Mouse (Mus musculus) retina, adult 2 months (tissue): Measurements from ENCODE around the gene Sh3pxd2a.

ENCODE experiments used
- DNase-seq: peaks from one replicate; pipeline ENCODE4 v3.0.0-alpha.2; 2012; ENCODE audit warnings: low read depth, low spot score

Gene Sh3pxd2a

DNA sequence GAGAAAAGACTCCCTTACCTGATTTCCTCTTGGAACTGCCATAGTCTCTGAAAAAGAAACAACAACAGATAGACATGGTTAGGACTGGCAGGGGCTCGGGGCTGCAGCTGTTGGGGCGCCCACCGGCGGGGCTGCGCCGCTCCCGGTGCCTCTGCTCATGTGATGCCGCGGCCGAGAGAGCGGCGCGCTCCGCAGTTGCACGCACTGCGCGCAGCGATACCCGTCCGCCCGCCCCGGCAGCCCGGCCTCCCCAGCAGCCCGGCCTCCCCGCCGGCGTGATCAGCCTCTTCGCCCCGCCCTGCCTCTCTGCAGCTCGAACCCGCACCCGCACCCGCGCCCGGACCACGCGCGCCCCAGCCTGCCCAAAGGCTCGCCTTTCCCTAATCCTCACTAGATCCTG is 120.8 kb downstream of the Sh3pxd2a start:
- no peak for DNase-seq

DNA sequence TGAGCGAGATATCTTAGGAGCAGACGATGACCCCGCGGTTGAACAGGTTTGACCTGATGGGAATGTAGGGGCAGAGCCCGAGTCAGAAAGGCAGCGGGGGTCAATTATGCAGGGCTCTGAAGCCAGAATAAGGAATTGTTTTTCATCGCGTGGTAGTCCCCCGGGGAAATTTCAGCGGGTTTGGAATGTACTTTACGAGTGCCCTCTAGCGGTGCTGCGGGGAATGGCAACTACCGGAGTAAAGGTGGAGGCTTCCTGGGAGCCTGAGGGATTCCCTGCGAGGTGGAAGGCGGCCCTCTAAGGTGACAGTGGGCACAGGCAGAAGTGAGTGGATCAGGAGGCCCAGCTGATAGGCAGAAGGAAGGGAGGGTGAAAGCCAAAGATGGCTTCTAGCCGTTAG is 125.0 kb downstream of the Sh3pxd2a start:
- peak; percentile 54 for DNase-seq

DNA sequence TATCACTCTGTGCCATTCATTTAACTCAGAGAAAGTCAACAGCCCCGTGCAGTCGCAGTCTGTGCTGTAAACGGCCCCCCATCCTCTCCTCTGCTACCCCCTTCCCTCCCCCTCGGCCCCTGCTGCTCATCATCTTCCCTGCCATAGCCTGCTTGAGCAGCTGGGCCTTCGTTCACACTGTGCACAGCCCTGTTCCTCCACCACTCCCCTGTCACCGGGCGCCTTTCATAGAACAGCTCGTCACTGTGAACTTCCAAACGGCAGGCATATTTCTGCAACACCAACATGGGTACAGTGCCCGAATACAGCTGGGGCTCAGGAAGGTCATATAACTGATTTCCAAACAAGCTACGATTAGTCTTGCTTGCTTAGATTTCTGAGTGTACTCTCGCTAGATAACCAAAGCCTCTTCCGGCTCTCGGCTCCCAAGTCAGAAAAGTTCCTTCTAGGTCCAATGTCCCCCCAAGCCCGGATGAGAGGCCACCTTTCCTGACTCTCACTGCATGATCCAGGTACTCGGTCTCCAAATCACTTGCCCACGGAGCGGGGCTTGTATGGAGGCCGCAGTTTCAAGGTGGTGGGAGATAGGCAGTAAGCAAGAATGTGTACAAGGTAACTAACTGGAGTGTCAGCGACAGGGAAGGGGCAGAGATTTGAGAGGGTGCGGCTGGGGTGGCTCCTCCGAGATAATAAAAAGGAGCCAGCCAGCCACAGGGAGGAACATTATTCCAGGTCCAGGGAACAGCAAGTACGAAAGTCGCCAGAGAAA is 125.6 kb downstream of the Sh3pxd2a start:
- no peak for DNase-seq

DNA sequence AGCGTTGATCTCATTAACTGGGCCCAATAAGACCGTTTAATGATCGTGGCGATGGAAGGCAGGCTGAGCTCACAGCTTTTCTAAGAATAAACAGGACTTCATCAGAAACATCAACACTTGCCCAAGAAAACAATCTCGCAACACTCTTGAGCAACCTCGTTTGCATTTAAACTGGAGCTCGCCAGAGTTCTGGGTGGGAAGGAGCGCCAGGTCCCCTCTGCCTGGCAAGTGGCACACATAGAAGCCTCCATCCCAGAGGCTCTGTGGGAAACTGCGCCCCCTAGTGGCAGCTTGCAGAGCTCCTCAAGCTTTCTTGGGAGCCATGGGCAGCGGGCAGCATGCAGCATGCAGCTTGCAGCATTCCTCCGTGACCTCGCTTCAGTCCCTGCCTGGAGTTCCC is 126.5 kb downstream of the Sh3pxd2a start:
- DNase-seq, result peak; percentile 69

DNA sequence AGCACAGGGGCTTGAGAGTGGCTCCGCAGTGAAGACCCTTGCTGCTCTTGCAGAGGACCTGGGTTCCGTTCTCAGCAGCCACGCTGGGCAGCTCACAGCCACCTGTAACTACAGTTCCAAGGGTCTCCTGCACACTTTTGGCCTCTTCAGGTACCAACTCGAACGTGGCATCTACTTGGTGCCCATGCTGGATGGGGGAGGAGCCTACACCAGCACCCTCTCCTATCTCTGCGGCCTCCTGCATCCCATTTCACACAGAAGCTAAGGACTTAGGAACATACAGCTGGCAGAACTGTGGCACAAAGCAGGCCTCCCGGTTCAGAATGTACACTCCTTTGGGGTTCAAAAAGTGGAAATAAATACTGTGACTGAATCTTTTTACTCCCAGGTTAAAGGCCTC is 127.0 kb downstream of the Sh3pxd2a start:
- no peak for DNase-seq

DNA sequence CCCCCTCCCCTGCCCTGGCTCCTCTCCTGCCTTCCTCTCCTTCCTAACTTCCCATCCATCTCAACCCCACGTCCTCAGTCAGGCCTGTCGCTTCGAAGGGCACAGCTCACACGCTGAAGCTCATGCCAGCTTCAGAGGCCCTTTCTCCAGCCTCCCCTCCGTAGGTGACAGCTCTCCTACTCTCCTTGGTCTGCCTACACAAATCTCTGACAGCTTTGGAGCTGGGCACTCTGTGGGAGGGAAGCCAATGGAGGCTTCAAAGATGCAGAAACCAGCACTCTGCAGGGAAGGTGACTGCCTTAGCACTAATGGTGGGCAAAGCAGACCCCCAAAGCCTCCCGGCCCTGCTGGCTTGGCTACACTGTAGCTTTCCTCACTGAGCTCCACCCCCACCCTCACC is 128.9 kb downstream of the Sh3pxd2a start:
- no peak for DNase-seq

DNA sequence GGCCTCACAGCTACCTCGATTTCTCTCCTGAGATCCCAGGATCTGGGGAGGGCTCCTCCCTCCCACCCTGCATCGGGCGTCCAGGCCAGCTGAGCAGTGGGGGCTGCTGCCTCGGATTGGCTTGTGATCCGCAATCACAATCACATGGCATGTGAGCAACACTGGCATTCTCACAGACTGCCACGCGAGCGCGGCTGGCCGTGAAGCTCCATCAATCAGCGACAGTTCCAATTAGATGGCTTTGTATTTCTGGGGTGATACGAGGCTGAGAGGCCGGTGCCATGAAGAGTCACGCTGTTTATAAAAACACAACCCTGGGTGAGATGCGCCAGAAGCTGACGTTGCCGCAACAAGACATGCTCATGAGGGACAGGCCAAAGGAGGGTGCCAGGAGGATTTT is 129.5 kb downstream of the Sh3pxd2a start:
- DNase-seq, result no peak

DNA sequence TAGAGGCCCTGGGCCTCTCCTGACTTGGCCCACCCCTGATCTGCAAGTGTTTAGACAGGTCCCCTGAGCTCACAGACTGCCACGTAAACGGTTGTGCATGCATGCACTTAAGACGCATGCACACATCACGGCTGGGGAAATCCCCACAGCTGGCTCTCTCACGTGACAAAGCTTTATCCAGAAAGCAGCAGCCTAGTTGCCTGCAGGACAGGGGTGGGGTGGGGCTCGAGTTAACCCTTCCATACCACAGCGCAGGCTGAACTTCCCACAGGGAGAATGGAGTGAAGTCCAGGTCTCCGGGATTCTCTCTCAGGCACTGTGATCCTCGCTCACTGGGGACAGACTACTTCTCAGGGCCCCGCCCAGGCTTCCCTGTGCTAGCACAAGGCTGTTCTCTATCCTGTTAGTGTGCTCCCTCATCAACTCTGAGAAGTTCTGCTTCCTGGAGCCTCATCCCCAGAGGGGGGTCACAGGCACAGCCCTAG is 133.4 kb downstream of the Sh3pxd2a start:
- DNase-seq, result no peak

DNA sequence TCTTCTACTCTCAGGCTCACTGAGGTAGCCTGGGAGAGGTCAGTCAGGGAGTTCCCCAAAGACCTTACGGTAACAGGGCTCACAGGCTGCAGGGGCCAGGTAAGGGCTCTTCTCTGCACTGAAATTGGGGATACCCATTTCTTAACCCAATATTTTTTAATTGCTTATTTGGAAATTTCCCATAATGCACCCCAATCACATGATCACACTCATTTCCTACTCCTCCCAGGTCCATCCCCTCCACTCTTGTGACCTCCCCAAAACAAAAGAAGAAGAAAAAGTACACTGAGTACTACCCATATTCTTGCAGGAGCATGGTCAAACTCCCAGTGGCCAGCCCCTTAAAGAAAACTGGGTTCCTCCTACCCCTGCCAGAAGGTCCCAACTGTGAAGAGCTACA is 135.1 kb downstream of the Sh3pxd2a start:
- no peak for DNase-seq

DNA sequence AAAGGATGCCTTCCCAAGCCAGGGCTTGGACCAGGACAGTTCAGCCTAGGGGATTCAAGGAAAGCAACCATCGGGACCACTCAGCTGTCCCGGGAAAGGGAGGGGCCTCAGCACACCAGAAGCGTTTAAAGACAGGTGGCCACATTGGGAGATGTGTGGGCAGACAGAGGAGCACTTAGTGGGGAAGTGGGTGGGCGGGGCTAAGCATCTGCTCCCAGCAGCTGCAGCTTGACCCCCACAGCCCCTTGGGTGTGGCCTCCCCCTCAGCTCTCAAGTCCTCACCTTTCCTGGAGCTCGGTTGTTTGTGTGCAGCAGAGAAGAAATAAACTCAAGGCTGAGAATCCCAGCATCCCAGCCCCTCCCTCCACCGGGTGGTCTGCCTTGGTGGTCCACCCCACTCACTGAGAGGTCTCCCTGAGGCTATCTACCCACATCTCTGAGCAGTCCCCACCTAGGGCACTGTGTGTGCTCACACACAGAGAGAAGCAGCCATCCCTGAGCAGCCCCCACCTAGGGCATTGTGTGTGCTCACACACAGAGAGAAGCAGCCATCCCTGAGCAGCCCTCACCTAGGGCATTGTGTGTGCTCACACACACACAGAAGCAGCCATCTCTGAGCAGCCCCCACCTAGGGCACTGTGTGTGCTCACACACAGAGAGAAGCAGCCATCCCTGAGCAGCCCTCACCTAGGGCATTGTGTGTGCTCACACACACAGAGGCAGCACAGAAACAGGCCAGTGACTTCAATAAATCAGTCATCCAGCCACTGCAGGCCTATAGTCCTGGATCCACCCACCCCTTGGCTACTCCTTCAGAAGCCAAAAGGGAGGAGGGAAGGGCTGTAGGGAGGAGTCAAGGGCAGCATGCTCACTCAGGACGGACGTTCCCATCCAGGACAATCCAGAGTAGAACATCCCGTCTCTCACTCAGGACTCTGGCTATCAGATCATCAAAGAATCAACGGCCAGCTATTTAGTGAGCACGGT is 136.0 kb downstream of the Sh3pxd2a start:
- no peak for DNase-seq

DNA sequence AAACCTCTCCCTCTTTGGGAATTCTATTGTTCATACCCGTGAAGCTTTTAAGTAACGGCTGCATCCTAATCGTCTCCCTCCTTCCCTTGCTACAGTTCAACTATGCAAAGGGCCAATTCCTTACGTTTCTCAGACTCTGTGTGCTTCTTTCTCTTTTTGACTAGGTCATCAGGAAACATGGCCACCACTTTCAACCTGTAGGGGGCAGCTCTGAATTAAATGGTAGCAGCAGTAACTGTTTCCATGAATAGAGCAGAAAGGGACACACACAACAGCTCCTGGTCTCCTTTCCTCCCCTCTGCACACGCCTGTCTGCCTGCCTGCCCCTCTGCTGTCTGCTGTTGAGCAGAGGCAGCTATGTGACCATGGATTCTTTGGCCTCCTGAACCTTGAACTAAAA is 138.3 kb downstream of the Sh3pxd2a start:
- no peak for DNase-seq

DNA sequence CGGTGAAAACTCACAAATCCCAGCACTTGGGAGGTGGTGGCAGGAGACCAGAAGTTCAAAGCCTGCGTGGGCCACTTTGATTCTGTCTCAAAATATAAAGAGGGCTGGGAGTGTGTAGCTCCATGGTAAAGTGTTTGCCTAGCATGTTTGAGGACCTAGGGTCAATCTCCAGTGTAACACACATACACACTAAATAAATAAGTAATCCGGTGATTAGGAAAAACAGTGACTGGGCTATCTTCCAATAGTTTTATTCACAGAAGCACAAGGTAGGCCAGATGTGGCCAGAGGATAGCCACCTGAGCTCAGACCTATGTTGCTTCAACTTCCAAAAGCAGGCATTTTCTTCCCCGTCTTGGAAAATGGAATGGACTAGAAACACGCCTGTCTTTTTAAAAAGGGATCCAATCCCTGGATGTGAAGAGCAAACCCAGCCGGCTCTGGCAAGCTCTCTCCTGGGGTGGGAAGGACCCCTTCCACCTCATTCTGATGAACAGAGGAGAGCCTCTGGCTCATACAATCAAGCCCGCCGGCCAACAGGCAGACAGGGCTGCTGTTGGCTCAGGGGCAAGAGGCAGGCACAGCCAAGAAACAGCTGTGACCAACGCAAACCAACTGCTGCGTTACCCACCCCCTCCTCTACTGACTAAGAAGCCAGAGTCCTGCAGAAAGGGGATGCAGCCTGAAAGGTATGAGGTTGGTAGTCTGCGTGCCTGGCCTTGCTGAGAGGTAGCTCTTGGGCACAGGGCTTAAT is 140.9 kb downstream of the Sh3pxd2a start:
- DNase-seq, result no peak

DNA sequence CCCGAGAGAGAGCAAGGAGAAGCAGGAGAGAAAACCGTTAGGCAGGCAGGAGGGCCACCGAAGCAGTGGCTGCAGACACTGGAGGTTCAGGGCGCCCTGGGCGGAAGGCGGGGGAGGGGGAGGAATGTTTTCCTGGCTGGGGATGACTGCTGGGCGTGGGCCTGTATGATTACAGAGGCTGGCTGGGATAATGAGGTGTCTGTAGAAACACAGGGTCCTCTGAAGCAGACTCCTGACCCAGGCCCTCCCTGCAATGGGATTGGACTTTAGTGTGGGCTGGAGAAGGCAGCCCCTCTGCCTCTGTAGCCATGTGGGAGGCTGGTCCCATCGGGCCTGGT is 143.9 kb downstream of the Sh3pxd2a start:
- no peak for DNase-seq

DNA sequence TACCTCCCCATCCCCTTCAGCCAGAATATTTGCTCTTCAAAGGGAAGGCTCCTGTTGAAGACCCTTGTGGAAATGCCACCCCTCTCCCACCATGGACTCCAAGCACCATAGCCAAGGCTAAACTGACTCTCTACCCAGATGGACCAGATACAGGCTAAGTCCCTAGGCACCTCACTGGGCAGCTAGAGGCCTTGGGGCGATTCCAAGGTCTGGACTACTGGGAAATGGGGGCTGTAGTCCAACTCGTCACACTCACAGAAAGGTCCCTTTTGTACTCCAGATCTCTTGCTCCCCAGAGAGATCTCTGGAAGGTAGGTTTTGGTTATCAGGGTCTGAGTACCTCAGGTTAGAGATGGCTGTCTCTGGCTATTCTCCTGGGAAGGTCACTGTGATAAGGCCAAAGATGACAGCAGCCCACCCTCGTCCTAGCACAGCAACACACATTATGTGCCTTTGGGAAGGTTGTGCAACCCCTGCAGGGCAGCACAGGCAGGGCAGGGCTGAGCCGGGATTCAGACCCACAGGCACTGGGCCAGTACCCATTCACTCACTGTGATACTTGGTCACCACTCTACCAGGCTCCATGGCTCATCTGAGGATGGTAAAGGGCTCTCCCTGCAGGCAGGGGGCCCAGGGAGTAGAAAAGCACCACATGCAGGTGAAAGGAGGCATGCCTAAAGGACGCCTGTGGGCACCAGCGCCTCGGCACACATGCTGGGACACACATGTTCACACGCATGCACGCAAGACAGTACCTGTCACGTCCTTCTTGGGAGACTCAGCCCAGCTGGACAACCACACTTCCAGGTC is 144.5 kb downstream of the Sh3pxd2a start:
- no peak for DNase-seq

DNA sequence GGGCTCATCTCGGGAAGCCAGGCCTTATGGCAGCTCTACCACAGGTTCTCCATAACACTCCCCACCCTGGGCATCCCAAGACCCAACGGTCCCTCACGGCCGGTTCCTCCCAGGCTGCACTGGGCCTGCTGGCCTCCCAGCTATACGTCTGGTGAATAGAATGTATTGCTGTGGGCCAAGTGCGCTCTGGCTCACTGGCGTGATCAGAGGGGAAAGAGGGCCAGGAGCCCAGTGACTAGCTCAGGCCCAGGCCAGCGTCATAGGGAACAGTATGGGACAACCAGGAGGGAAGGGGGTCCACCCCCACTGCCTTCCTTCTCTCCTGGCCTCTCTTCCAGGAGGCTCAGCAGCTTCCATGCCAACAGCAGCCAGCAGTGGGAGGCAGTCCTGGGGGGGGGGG is 145.1 kb downstream of the Sh3pxd2a start:
- DNase-seq, result no peak

DNA sequence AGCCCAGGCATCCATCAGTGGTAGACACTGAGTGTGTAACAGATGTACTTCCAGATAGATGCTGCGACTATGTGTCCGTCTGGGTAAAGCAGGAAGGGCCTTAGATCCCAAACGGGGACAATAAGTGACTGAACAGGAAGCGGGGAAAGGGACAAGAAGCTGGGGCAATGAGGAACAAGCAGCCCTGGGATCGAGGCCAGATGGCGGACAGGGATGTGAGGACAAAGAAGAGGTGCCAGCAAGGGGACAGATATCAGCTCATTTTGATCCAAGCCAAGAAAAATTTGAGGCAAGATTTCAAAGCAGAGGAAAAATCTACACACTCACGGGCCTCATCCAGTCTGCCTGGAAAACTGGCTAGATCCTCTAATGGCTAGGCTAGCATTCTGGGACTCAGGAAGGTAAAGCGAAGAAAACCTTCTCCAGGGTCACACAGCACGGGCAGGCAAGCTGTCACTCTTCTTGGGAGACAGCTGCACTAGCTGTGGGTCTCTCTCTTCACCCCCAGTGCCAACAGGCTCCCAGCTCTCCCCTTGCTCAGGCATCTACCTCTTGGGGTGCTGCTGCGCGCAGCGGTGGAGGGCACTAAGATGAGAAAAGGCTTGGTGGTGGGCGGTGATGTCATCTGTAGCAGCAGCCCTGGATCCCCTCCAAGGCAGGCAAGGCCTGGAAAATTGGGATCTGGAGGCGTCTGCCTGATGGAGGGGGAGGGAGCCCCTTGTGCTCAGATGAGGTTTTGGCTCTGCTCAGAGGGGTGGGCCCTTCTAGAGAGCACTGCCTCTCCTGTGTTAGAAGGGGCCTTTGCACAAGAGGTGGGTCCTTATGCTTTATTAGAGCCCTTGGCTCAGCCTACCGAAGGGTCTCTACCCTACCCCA is 146.9 kb downstream of the Sh3pxd2a start:
- DNase-seq, result no peak

DNA sequence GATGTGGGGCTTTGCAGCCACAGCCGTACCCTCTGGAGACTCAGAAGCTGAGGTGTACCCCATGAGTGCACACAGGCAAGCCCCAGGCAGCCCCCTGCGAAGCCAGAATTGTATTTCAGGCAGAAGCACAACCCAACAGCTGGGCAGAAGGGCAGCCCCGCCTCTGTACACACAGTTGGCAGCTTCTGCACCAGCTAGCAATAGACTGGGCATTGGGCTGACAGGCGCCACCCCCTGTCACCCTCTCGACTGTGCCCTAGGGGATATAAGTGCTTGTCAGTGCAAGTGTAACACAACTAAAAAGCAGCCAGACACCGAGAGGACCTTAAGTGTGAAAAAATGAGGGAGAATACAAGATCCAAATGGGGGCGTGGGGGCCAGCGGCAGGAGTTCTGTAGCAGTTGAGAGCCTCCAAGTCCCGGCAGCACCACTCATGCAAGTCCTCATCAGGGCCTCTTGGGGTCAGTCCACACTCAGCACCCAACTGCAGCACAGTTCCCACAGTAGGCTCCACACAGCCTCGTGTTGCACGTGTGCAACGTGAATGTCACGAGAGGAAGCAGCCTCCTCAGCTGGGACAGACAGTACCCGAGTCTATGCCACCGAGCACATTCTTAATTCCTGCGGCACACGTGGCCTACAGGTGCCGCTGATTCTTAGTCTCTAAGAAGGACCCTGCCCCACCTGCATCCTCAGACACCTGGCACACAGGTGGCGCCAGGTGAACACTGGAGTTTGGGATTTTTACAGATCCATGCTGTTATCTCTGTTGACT is 147.7 kb downstream of the Sh3pxd2a start:
- DNase-seq, result no peak

DNA sequence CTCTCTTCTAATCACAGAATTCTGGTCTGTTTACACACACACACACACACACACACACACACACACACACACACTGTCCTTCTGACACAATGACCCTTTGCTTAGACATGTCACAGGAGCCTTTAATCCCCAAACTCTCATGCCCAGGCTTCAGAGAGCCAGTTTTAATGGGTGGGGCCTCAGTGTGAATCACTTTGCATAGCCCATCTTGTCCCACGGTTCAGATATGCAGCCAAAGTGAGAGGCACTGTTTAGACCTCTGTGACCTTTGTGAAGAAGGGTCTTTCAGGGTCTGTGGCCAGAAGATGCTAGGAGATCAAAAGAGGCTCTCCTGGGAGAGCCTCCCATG is 148.3 kb downstream of the Sh3pxd2a start:
- no peak for DNase-seq

DNA sequence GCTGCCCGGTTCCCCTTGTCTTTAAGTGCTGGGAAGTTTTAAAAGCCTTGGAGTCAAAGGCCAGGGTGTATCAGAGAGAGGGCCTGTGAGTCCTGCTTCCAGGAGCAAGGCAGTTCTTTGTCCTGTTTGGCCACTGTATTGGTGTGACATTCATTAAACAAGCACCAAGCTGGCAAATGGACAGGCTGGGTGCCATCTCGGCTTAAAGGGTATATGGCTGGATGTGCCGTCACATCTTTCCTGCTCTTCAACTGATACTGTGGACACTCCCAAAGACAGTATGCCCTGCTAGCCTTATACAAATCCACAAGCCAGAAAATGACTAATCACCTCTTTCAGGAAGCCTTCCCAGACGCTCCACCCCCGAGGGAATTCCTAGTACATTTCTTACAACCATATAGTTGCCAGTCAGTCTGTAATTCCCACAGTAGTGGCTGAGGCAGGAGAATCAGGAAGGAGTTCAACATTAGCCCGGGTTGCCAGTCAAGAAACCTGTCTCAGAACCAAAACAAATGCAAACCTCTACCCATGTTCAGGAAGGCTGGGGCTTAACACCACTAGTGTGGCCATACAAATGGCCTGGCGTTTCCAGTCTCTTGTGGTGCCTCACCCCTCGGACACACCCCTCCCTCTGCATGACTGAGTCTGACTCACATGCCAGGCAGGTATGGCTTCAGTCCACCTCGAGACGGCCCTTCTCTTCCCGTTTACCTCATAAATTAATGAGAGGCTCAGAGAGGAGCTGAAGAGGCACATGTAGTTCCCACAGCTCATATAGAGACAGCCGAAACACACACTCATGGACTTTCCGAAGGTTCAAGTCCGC is 148.9 kb downstream of the Sh3pxd2a start:
- no peak for DNase-seq
